Mouse (Mus musculus) testis, adult 2 months (tissue): ENCODE data around the gene Lrrc36. TPM values are rescaled to one million over a fixed set of nuclear protein-coding genes. Genes with fewer than 3 reads are reported as not detected.

Source experiments
- H3K27ac ChIP-seq: fragments of 200-500 bp; 2 replicates; pipeline ENCODE4 v1.5.1; 2012; ENCODE audit warnings: low read depth, low read length; ENCODE audit not compliant: control insufficient read depth, insufficient read depth
- H3K27me3 ChIP-seq: fragments of 200-500 bp; 2 replicates; pipeline ENCODE4 v1.6.1; 2012; ENCODE audit warnings: mild to moderate bottlenecking, low read length, moderate library complexity; ENCODE audit not compliant: control insufficient read depth, insufficient read depth
- H3K36me3 ChIP-seq: fragments of 200-500 bp; 2 replicates; pipeline ENCODE4 v1.6.1; 2012; ENCODE audit warnings: mild to moderate bottlenecking, low read length; ENCODE audit not compliant: control insufficient read depth, insufficient read depth
- H3K4me1 ChIP-seq: fragments of 200-500 bp; 2 replicates; pipeline ENCODE4 v1.6.1; 2012; ENCODE audit warnings: low read length; ENCODE audit not compliant: control insufficient read depth, insufficient read depth
- H3K4me3 ChIP-seq: fragments of 200-500 bp; 2 replicates; pipeline ENCODE4 v1.5.1; 2012; ENCODE audit warnings: low read depth, mild to moderate bottlenecking, low read length, moderate library complexity, mixed read lengths; ENCODE audit not compliant: control insufficient read depth
- CTCF ChIP-seq: fragments of 200-500 bp; IDR thresholded peaks from 2 replicates; pipeline ENCODE4 v1.5.1; 2012; ENCODE audit warnings: low read depth, mild to moderate bottlenecking, inconsistent platforms, low read length, moderate library complexity; ENCODE audit not compliant: control insufficient read depth, insufficient read depth, insufficient replicate concordance
- POLR2A ChIP-seq: fragments of 200-500 bp; IDR thresholded peaks from 2 replicates; pipeline ENCODE4 v1.6.1; 2012; ENCODE audit warnings: low read depth, mild to moderate bottlenecking, inconsistent platforms, low read length, moderate library complexity; ENCODE audit not compliant: control insufficient read depth
- polyA plus RNA-seq: library from polyadenylated mRNA; depleted of rRNA; stranded (reverse); fragments of >200 nt; gene quantifications from 2 replicates; pipeline ENCODE4 v1.2.3, GENCODE M21; 2012

Lrrc36 gene
- polyA plus RNA-seq, 1 experiment = 75.6 TPM

- Histone ChIP-seq H3K4me1 (peaks cover 12% of the 10 kb centered on the region), H3K4me3 (no peak overlapping the region), H3K36me3 (peaks cover 2% of the 10 kb centered on the region; the same call in 1 of the 2 replicates), H3K27me3 (no peaks in the 10 kb centered on the region), H3K27ac (no peak overlapping the region)
- peak; percentile 60; the same call in 1 of the 2 replicates for TF ChIP-seq CTCF
- TF ChIP-seq POLR2A = no peak
These were observed 63.5 kb downstream of the Lrrc36 start for GRCm38 (mm10) chr8:105476628-105477413.

- no peak for TF ChIP-seq CTCF
- no peak for TF ChIP-seq POLR2A
- H3K4me3 ChIP-seq = no peak overlapping the region
- H3K4me1 ChIP-seq = peaks cover 7% of the 10 kb centered on the region; the same call in 1 of the 2 replicates
- H3K27ac ChIP-seq = no peak overlapping the region
- peaks cover 2% of the 10 kb centered on the region; the same call in 1 of the 2 replicates for H3K36me3 ChIP-seq
- no peaks in the 10 kb centered on the region for H3K27me3 ChIP-seq
These were observed 64.4 kb downstream of the Lrrc36 start for GRCm38 (mm10) chr8:105477792-105478191.

- Histone ChIP-seq H3K4me3 (no peak overlapping the region), H3K4me1 (no peaks in the 10 kb centered on the region), H3K36me3 (peaks cover 4% of the 10 kb centered on the region), H3K27ac (no peak overlapping the region), H3K27me3 (no peaks in the 10 kb centered on the region)
- TF ChIP-seq POLR2A (no peak), CTCF (no peak)
These were observed 67.6 kb downstream of the Lrrc36 start for GRCm38 (mm10) chr8:105481013-105481412.

- H3K27ac ChIP-seq = no peak overlapping the region
- peaks cover 4% of the 10 kb centered on the region for H3K36me3 ChIP-seq
- no peaks in the 10 kb centered on the region for H3K4me1 ChIP-seq
- no peaks in the 10 kb centered on the region for H3K27me3 ChIP-seq
- no peak overlapping the region for H3K4me3 ChIP-seq
- TF ChIP-seq POLR2A = no peak
- TF ChIP-seq CTCF = peak; percentile 43; the same call in 1 of the 2 replicates
These were observed 68.1 kb downstream of the Lrrc36 start for GRCm38 (mm10) chr8:105481453-105481852.

- Histone ChIP-seq H3K27me3 (no peaks in the 10 kb centered on the region), H3K27ac (no peak overlapping the region), H3K36me3 (peaks cover 4% of the 10 kb centered on the region), H3K4me1 (no peaks in the 10 kb centered on the region), H3K4me3 (no peak overlapping the region)
- no peak for TF ChIP-seq POLR2A
- no peak for TF ChIP-seq CTCF
These were observed 68.8 kb downstream of the Lrrc36 start for GRCm38 (mm10) chr8:105482123-105482522.

GRCm38 (mm10) chr8:105483212-105484029 lies 70.0 kb downstream of the Lrrc36 start:
- TF ChIP-seq CTCF (peak; percentile 33; the same call in 1 of the 2 replicates), POLR2A (no peak)
- Histone ChIP-seq H3K4me1 (no peaks in the 10 kb centered on the region), H3K36me3 (peaks cover 4% of the 10 kb centered on the region), H3K4me3 (no peak overlapping the region), H3K27me3 (no peaks in the 10 kb centered on the region), H3K27ac (no peak overlapping the region)

GRCm38 (mm10) chr8:105484030-105484368 lies 70.6 kb downstream of the Lrrc36 start:
- no peak overlapping the region for H3K4me3 ChIP-seq
- no peak overlapping the region for H3K27ac ChIP-seq

More at GRCm38 (mm10) chr8:105484030-105484368, 70.6 kb downstream of the Lrrc36 start:
- Histone ChIP-seq H3K27me3 (no peaks in the 10 kb centered on the region), H3K36me3 (peaks cover 4% of the 10 kb centered on the region), H3K4me1 (no peaks in the 10 kb centered on the region)
- TF ChIP-seq CTCF (no peak), POLR2A (no peak)
